ENCODE assay signal across 13 mouse cellular contexts in the genomic region with DNA sequence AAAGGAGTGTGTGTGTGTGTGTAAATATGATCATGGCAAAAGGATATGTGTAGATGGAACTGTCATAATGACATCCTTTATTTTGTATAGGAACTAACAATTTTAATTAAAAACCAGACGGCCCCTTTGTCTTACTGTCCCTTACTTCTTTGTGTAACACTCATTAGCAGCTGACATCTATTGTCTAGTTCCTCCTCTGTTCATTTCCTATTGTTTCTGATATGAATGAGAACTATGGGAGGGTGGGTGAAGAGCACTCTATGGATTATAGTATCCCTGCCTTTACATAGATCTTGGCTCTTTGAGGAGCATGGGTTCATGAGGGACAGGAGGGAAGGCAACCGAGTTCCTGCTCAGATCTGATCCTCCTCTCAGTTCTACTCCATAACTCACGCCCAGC.
"Had no signal": no experiment of that assay in that cellular context is flagged by ENCODE, and none has a peak within 500 bp of the region (broad histone marks: within the 10 kb centered on the region; RNA-seq: fewer than 3 reads in every experiment).

No protein-coding gene starts in this region.

- H3K27ac ChIP-seq: kidney, postnatal 0 days; limb, embryonic 13.5 days; liver, embryonic 14.5 days; midbrain, embryonic 10.5 days; neural tube, embryonic 12.5 days had no signal

- H3K4me1 ChIP-seq: midbrain, embryonic 10.5 days; neural tube, embryonic 12.5 days had no signal

- H3K9me3 ChIP-seq: limb, embryonic 13.5 days; midbrain, embryonic 10.5 days; neural tube, embryonic 12.5 days had no signal

- H3K4me2 ChIP-seq: limb, embryonic 13.5 days; neural tube, embryonic 12.5 days had no signal

- H3K4me3 ChIP-seq: limb, embryonic 13.5 days; midbrain, embryonic 10.5 days; neural tube, embryonic 12.5 days had no signal

- H3K36me3 ChIP-seq: limb, embryonic 13.5 days; midbrain, embryonic 10.5 days; neural tube, embryonic 12.5 days had no signal

- DNase-seq: kidney, adult 9 months; kidney, postnatal 36 days; layer of hippocampus, adult 9-11 months; layer of hippocampus, postnatal 36 days; midbrain, embryonic 14.5 days; right cerebral cortex, adult 18-20 months; right cerebral cortex, postnatal 25 days; thymus, postnatal 4 days had no signal

- H3K9ac ChIP-seq: limb, embryonic 13.5 days; liver, embryonic 14.5 days; neural tube, embryonic 12.5 days had no signal

- H3K27me3 ChIP-seq: neural tube, embryonic 12.5 days had no signal
